Mouse (Mus musculus) liver, embryonic 12.5 days (tissue): ENCODE data around the gene Coro1c. TPM values are rescaled to one million over a fixed set of nuclear protein-coding genes. Genes with fewer than 3 reads are reported as not detected.
A peak's percentile ranks its signal among the peaks of the same experiment; 100 is the strongest.

ENCODE experiments used
- ATAC-seq: fragments of 200-750 bp; cut with Nextera tagmentation; 2 replicates; pipeline ENCODE4 v1.8.0; 2017; ENCODE audit warnings: moderate number of reproducible peaks, mild to moderate bottlenecking, moderate library complexity
- H3K27ac ChIP-seq: fragments of 300-500 bp; sonication (generic); 2 replicates; pipeline ENCODE4 v1.5.1; 2016; ENCODE audit warnings: mild to moderate bottlenecking
- H3K27me3 ChIP-seq: fragments of 300-500 bp; sonication (generic); replicated peaks from 2 replicates; pipeline ENCODE4 v1.6.1; 2016; ENCODE audit warnings: mild to moderate bottlenecking, moderate library complexity
- H3K36me3 ChIP-seq: fragments of 300-500 bp; sonication (generic); 2 replicates; pipeline ENCODE4 v1.6.1; 2016; ENCODE audit warnings: mild to moderate bottlenecking, moderate library complexity
- H3K4me1 ChIP-seq: fragments of 300-500 bp; sonication (generic); 2 replicates; pipeline ENCODE4 v1.6.1; 2016
- H3K4me2 ChIP-seq: fragments of 300-500 bp; sonication (generic); 2 replicates; pipeline ENCODE4 v1.6.1; 2016; ENCODE audit warnings: mild to moderate bottlenecking, moderate library complexity
- H3K4me3 ChIP-seq: fragments of 300-500 bp; sonication (generic); 2 replicates; pipeline ENCODE4 v1.5.1; 2016; ENCODE audit warnings: mild to moderate bottlenecking, moderate library complexity
- H3K9ac ChIP-seq: fragments of 300-500 bp; sonication (generic); 2 replicates; pipeline ENCODE4 v1.6.1; 2016; ENCODE audit warnings: mild to moderate bottlenecking, moderate library complexity
- H3K9me3 ChIP-seq: fragments of 300-500 bp; sonication (generic); replicated peaks from 2 replicates; pipeline ENCODE4 v1.6.1; 2016; ENCODE audit warnings: mild to moderate bottlenecking, moderate library complexity
- WGBS: fragments of 180-500 bp; shearing (Covaris S2); methylation state at CpG from one replicate; pipeline ENCODE4 v1.1.7; 2016; ENCODE audit not compliant: insufficient replicate concordance; 5-methylcytosine and 5-hydroxymethylcytosine counted together
- polyA plus RNA-seq: library from polyadenylated mRNA; unstranded; fragments of >200 nt; fragmentation: Nextera tagmentation; extraction: Ambion mirVana; gene quantifications from 2 replicates; pipeline ENCODE4 v1.2.1, GENCODE M21; 2016

The Coro1c gene
- polyA plus RNA-seq, 1 experiment from 2014 or later: 78.7 TPM

GRCm38 (mm10) chr5:113921310-113922166 lies 13.0 kb upstream of the Coro1c start:
- ATAC-seq: no peak
- no peaks in the 10 kb centered on the region for H3K27me3 ChIP-seq
- 51% methylated on average over 6 of the region's 6 CpGs for WGBS
- H3K36me3 ChIP-seq: no peaks in the 10 kb centered on the region
- no peak overlapping the region for H3K4me3 ChIP-seq
- H3K4me1 ChIP-seq: peaks cover 41% of the 10 kb centered on the region
- H3K9me3 ChIP-seq: no peaks in the 10 kb centered on the region
- no peak overlapping the region for H3K9ac ChIP-seq
- H3K27ac ChIP-seq: no peak overlapping the region
- H3K4me2 ChIP-seq: no peak overlapping the region

GRCm38 (mm10) chr5:113919060-113919459 lies 10.5 kb upstream of the Coro1c start:
- Histone ChIP-seq H3K4me3 (no peak overlapping the region), H3K27me3 (no peaks in the 10 kb centered on the region), H3K36me3 (no peaks in the 10 kb centered on the region), H3K4me2 (no peak overlapping the region), H3K9me3 (no peaks in the 10 kb centered on the region), H3K4me1 (peaks cover 28% of the 10 kb centered on the region), H3K27ac (no peak overlapping the region), H3K9ac (no peak overlapping the region)
- no peak for ATAC-seq
- WGBS: 64% methylated on average over 7 of the region's 7 CpGs

GRCm38 (mm10) chr5:113918654-113919053 lies 10.1 kb upstream of the Coro1c start:
- H3K27ac ChIP-seq: no peak overlapping the region
- H3K9ac ChIP-seq: no peak overlapping the region
- H3K36me3 ChIP-seq: no peaks in the 10 kb centered on the region
- no peaks in the 10 kb centered on the region for H3K27me3 ChIP-seq
- no peak overlapping the region for H3K4me3 ChIP-seq
- no peaks in the 10 kb centered on the region for H3K9me3 ChIP-seq
- 0 out of 2 replicates have a peak, but pooled peaks have one; percentile 36 for ATAC-seq
- 30% methylated on average over 9 of the region's 9 CpGs for WGBS
- H3K4me1 ChIP-seq: peaks cover 28% of the 10 kb centered on the region
- H3K4me2 ChIP-seq: no peak overlapping the region

- WGBS: 65% methylated on average over 6 of the region's 6 CpGs
- H3K36me3 ChIP-seq: no peaks in the 10 kb centered on the region; the same call in 1 of the 2 replicates
- H3K9me3 ChIP-seq: no peaks in the 10 kb centered on the region
- no peaks in the 10 kb centered on the region for H3K27me3 ChIP-seq
- ATAC-seq: no peak
- H3K4me1 ChIP-seq: peaks cover 50% of the 10 kb centered on the region
- H3K4me3 ChIP-seq: no peak overlapping the region
- H3K9ac ChIP-seq: no peak overlapping the region
- H3K4me2 ChIP-seq: peak overlapping the region; percentile 100
- peak overlapping the region; percentile 98; the same call in 1 of the 2 replicates for H3K27ac ChIP-seq
These were observed 2.1 kb upstream of the Coro1c start for GRCm38 (mm10) chr5:113910705-113911104.

GRCm38 (mm10) chr5:113910065-113910701 lies 1.6 kb upstream of the Coro1c start:
- Histone ChIP-seq H3K4me1 (peaks cover 54% of the 10 kb centered on the region), H3K36me3 (no peaks in the 10 kb centered on the region; the same call in 1 of the 2 replicates), H3K27ac (peak overlapping the region; percentile 98; the same call in 1 of the 2 replicates), H3K9me3 (no peaks in the 10 kb centered on the region), H3K27me3 (no peaks in the 10 kb centered on the region), H3K4me3 (no peak overlapping the region), H3K4me2 (peak overlapping the region; percentile 100), H3K9ac (no peak overlapping the region; the same call in 1 of the 2 replicates)
- WGBS: 18% methylated on average over 10 of the region's 10 CpGs
- ATAC-seq: no peak

GRCm38 (mm10) chr5:113907786-113908567 lies 581 bp downstream of the Coro1c start:
- no peaks in the 10 kb centered on the region; the same call in 1 of the 2 replicates for H3K36me3 ChIP-seq
- under 1% methylated on average over 58 of the region's 69 CpGs for WGBS
- peak; percentile 82 for ATAC-seq
- peaks cover 73% of the 10 kb centered on the region for H3K4me1 ChIP-seq
- peak overlapping the region; percentile 98 for H3K9ac ChIP-seq
- H3K4me3 ChIP-seq: peak overlapping the region; percentile 93
- peak overlapping the region; percentile 100 for H3K4me2 ChIP-seq
- no peaks in the 10 kb centered on the region for H3K9me3 ChIP-seq
- peak overlapping the region; percentile 98 for H3K27ac ChIP-seq
- H3K27me3 ChIP-seq: no peaks in the 10 kb centered on the region

GRCm38 (mm10) chr5:113906958-113907735 lies 1.4 kb downstream of the Coro1c start:
- Histone ChIP-seq H3K4me3 (peak overlapping the region; percentile 93), H3K4me2 (peak overlapping the region; percentile 100), H3K36me3 (no peaks in the 10 kb centered on the region; the same call in 1 of the 2 replicates), H3K4me1 (peaks cover 81% of the 10 kb centered on the region), H3K27me3 (no peaks in the 10 kb centered on the region), H3K9me3 (no peaks in the 10 kb centered on the region), H3K27ac (peak overlapping the region; percentile 98), H3K9ac (peak overlapping the region; percentile 98)
- no peak for ATAC-seq
- 9% methylated on average over 17 of the region's 17 CpGs for WGBS

GRCm38 (mm10) chr5:113904987-113905386 lies 3.6 kb downstream of the Coro1c start:
- Histone ChIP-seq H3K9ac (no peak overlapping the region), H3K4me2 (no peak overlapping the region), H3K9me3 (no peaks in the 10 kb centered on the region), H3K36me3 (no peaks in the 10 kb centered on the region; the same call in 1 of the 2 replicates), H3K27me3 (no peaks in the 10 kb centered on the region), H3K4me1 (peaks cover 84% of the 10 kb centered on the region), H3K27ac (no peak overlapping the region), H3K4me3 (no peak overlapping the region)
- ATAC-seq: no peak
- 44% methylated on average over 4 of the region's 4 CpGs for WGBS

- H3K4me2 ChIP-seq: peak overlapping the region; percentile 42
- no peak overlapping the region for H3K4me3 ChIP-seq
- peak overlapping the region; percentile 28; the same call in 1 of the 2 replicates for H3K9ac ChIP-seq
- ATAC-seq: no peak
- no peaks in the 10 kb centered on the region for H3K9me3 ChIP-seq
- no peaks in the 10 kb centered on the region for H3K27me3 ChIP-seq
- no peak overlapping the region for H3K27ac ChIP-seq
- 33% methylated on average over 5 of the region's 5 CpGs for WGBS
- H3K36me3 ChIP-seq: no peaks in the 10 kb centered on the region; the same call in 1 of the 2 replicates
- H3K4me1 ChIP-seq: peaks cover 90% of the 10 kb centered on the region
These were observed 5.6 kb downstream of the Coro1c start for GRCm38 (mm10) chr5:113902983-113903382.

GRCm38 (mm10) chr5:113902017-113902416 lies 6.5 kb downstream of the Coro1c start:
- no peak overlapping the region for H3K4me3 ChIP-seq
- H3K27me3 ChIP-seq: no peaks in the 10 kb centered on the region
- no peak overlapping the region for H3K9ac ChIP-seq
- peak overlapping the region; percentile 42 for H3K4me2 ChIP-seq
- no peak overlapping the region for H3K27ac ChIP-seq
- H3K9me3 ChIP-seq: no peaks in the 10 kb centered on the region
- H3K4me1 ChIP-seq: peaks cover 90% of the 10 kb centered on the region
- WGBS: 22% methylated on average over 6 of the region's 6 CpGs
- no peaks in the 10 kb centered on the region; the same call in 1 of the 2 replicates for H3K36me3 ChIP-seq
- ATAC-seq: peak; percentile 80

GRCm38 (mm10) chr5:113901074-113901571 lies 7.4 kb downstream of the Coro1c start:
- Histone ChIP-seq H3K4me2 (no peak overlapping the region), H3K4me3 (no peak overlapping the region), H3K27me3 (no peaks in the 10 kb centered on the region), H3K36me3 (no peaks in the 10 kb centered on the region), H3K9me3 (no peaks in the 10 kb centered on the region), H3K9ac (no peak overlapping the region), H3K27ac (no peak overlapping the region), H3K4me1 (peaks cover 84% of the 10 kb centered on the region)
- no peak for ATAC-seq
- WGBS: 69% methylated on average over 8 of the region's 8 CpGs
